Mouse (Mus musculus) testis, adult 2 months (tissue): ENCODE measurements around the gene Tspan17.

Source experiments
- CTCF ChIP-seq: fragments of 200-500 bp; IDR thresholded peaks from 2 replicates; pipeline ENCODE4 v1.5.1; 2012; ENCODE audit warnings: low read depth, mild to moderate bottlenecking, inconsistent platforms, low read length, moderate library complexity; ENCODE audit not compliant: control insufficient read depth, insufficient read depth, insufficient replicate concordance
- POLR2A ChIP-seq: fragments of 200-500 bp; IDR thresholded peaks from 2 replicates; pipeline ENCODE4 v1.6.1; 2012; ENCODE audit warnings: low read depth, mild to moderate bottlenecking, inconsistent platforms, low read length, moderate library complexity; ENCODE audit not compliant: control insufficient read depth

DNA sequence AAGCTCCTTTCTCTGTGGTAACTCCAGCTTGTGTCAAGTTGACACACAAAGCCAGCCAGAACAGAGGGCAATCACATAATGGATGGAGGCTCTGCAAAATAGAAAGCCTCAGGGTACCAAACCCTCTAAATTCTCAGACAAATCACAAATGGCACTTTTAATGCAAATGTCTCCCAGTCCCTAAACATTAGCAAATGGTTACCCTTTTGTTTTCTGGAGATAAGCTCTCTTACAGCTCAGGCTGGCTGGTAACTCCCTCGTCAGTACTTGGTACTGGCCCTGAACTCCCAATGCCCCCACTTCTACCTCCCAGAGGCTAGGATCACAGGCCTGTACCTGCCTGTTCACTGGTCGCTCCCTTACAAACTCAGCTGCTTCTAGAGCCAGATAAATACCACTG, 5.9 kb upstream of the Tspan17 start:
- TF ChIP-seq POLR2A (no peak), CTCF (no peak)
